Mouse (Mus musculus): ENCODE data around the gene Gpc5. TPM values are rescaled to one million over a fixed set of nuclear protein-coding genes. Genes with fewer than 3 reads are reported as not detected.

The Gpc5 gene
- polyA plus RNA-seq, 1 experiment from 2014 or later: 0.20 TPM

- no peak overlapping the region for H3K9ac ChIP-seq (ENCODE audit: low read length)
- ATAC-seq (ENCODE audit: insufficient read depth, low FRiP score, low TSS enrichment) (no peak), DNase-seq (ENCODE audit: low spot score) (no peak)
- no peak overlapping the region for H3K4me3 ChIP-seq (ENCODE audit: low read depth, low read length)
- H3K9me3 ChIP-seq (ENCODE audit: control insufficient read depth, low read length): no peaks in the 10 kb centered on the region
- H3K36me3 ChIP-seq (ENCODE audit: control insufficient read depth, insufficient read depth, low read length): no peaks in the 10 kb centered on the region
- H3K27me3 ChIP-seq (ENCODE audit: control insufficient read depth, insufficient read depth, low read length): no peaks in the 10 kb centered on the region
- no peak overlapping the region for H3K4me2 ChIP-seq (ENCODE audit: low read depth)
- no peak overlapping the region for H3K27ac ChIP-seq (ENCODE audit: low read depth, low read length)
- 86% methylated on average over 2 of the region's 2 CpGs for WGBS
- no peaks in the 10 kb centered on the region for H3K4me1 ChIP-seq (ENCODE audit: control insufficient read depth, insufficient read depth, low read length)
These were observed 161.7 kb downstream of the Gpc5 start for GRCm38 (mm10) chr14:115253685-115254084.

GRCm38 (mm10) chr14:115269703-115270402, 177.8 kb downstream of the Gpc5 start:
- ATAC-seq (ENCODE audit: insufficient read depth, low FRiP score, low TSS enrichment) (no peak), DNase-seq (ENCODE audit: low spot score) (no peak)
- Histone ChIP-seq H3K9me3 (ENCODE audit: control insufficient read depth, low read length) (no peaks in the 10 kb centered on the region), H3K27ac (ENCODE audit: low read depth, low read length) (no peak overlapping the region), H3K4me1 (ENCODE audit: control insufficient read depth, insufficient read depth, low read length) (no peaks in the 10 kb centered on the region), H3K9ac (ENCODE audit: low read length) (no peak overlapping the region), H3K4me2 (ENCODE audit: low read depth) (no peak overlapping the region), H3K27me3 (ENCODE audit: control insufficient read depth, insufficient read depth, low read length) (no peaks in the 10 kb centered on the region), H3K4me3 (ENCODE audit: low read depth, low read length) (no peak overlapping the region), H3K36me3 (ENCODE audit: control insufficient read depth, insufficient read depth, low read length) (no peaks in the 10 kb centered on the region)
- WGBS: 87% methylated on average over 6 of the region's 6 CpGs

GRCm38 (mm10) chr14:115270445-115270844, 178.4 kb downstream of the Gpc5 start:
- no peaks in the 10 kb centered on the region for H3K9me3 ChIP-seq (ENCODE audit: control insufficient read depth, low read length)
- no peaks in the 10 kb centered on the region for H3K4me1 ChIP-seq (ENCODE audit: control insufficient read depth, insufficient read depth, low read length)

GRCm38 (mm10) chr14:115282782-115283181, 190.8 kb downstream of the Gpc5 start:
- DNase-seq (ENCODE audit: low spot score): no peak
- no peak overlapping the region for H3K27ac ChIP-seq (ENCODE audit: low read depth, low read length)
- H3K4me1 ChIP-seq (ENCODE audit: control insufficient read depth, insufficient read depth, low read length): no peaks in the 10 kb centered on the region
- no peaks in the 10 kb centered on the region for H3K36me3 ChIP-seq (ENCODE audit: control insufficient read depth, insufficient read depth, low read length)
- H3K9me3 ChIP-seq (ENCODE audit: control insufficient read depth, low read length): no peaks in the 10 kb centered on the region
- H3K4me2 ChIP-seq (ENCODE audit: low read depth): no peak overlapping the region
- no peak overlapping the region for H3K9ac ChIP-seq (ENCODE audit: low read length)
- ATAC-seq (ENCODE audit: insufficient read depth, low FRiP score, low TSS enrichment): no peak
- no peak overlapping the region for H3K4me3 ChIP-seq (ENCODE audit: low read depth, low read length)
- no peaks in the 10 kb centered on the region for H3K27me3 ChIP-seq (ENCODE audit: control insufficient read depth, insufficient read depth, low read length)

More at GRCm38 (mm10) chr14:115270445-115270844, 178.4 kb downstream of the Gpc5 start:
- H3K27me3 ChIP-seq (ENCODE audit: control insufficient read depth, insufficient read depth, low read length): no peaks in the 10 kb centered on the region
- DNase-seq (ENCODE audit: low spot score): no peak
- H3K4me3 ChIP-seq (ENCODE audit: low read depth, low read length): no peak overlapping the region
- H3K27ac ChIP-seq (ENCODE audit: low read depth, low read length): no peak overlapping the region
- H3K4me2 ChIP-seq (ENCODE audit: low read depth): no peak overlapping the region
- 78% methylated on average over 6 of the region's 6 CpGs for WGBS
- H3K9ac ChIP-seq (ENCODE audit: low read length): no peak overlapping the region
- ATAC-seq (ENCODE audit: insufficient read depth, low FRiP score, low TSS enrichment): no peak
- no peaks in the 10 kb centered on the region for H3K36me3 ChIP-seq (ENCODE audit: control insufficient read depth, insufficient read depth, low read length)

- Histone ChIP-seq H3K27me3 (ENCODE audit: control insufficient read depth, insufficient read depth, low read length) (no peaks in the 10 kb centered on the region), H3K36me3 (ENCODE audit: control insufficient read depth, insufficient read depth, low read length) (no peaks in the 10 kb centered on the region), H3K4me2 (ENCODE audit: low read depth) (no peak overlapping the region), H3K4me1 (ENCODE audit: control insufficient read depth, insufficient read depth, low read length) (no peaks in the 10 kb centered on the region), H3K9me3 (ENCODE audit: control insufficient read depth, low read length) (no peaks in the 10 kb centered on the region), H3K9ac (ENCODE audit: low read length) (no peak overlapping the region), H3K27ac (ENCODE audit: low read depth, low read length) (no peak overlapping the region), H3K4me3 (ENCODE audit: low read depth, low read length) (no peak overlapping the region)
- DNase-seq (ENCODE audit: low spot score) (no peak), ATAC-seq (ENCODE audit: insufficient read depth, low FRiP score, low TSS enrichment) (no peak)
- WGBS: 94% methylated on average over 2 of the region's 2 CpGs
These were observed 232.2 kb downstream of the Gpc5 start for GRCm38 (mm10) chr14:115324247-115324646.

- 63% methylated on average over 5 of the region's 5 CpGs for WGBS
- Histone ChIP-seq H3K36me3 (ENCODE audit: control insufficient read depth, insufficient read depth, low read length) (no peaks in the 10 kb centered on the region), H3K4me2 (ENCODE audit: low read depth) (no peak overlapping the region), H3K9ac (ENCODE audit: low read length) (no peak overlapping the region), H3K27ac (ENCODE audit: low read depth, low read length) (no peak overlapping the region), H3K9me3 (ENCODE audit: control insufficient read depth, low read length) (no peaks in the 10 kb centered on the region), H3K4me3 (ENCODE audit: low read depth, low read length) (no peak overlapping the region), H3K27me3 (ENCODE audit: control insufficient read depth, insufficient read depth, low read length) (no peaks in the 10 kb centered on the region), H3K4me1 (ENCODE audit: control insufficient read depth, insufficient read depth, low read length) (no peaks in the 10 kb centered on the region)
- ATAC-seq (ENCODE audit: insufficient read depth, low FRiP score, low TSS enrichment): no peak
- no peak for DNase-seq (ENCODE audit: low spot score)
These were observed 234.4 kb downstream of the Gpc5 start for GRCm38 (mm10) chr14:115326426-115326825.

GRCm38 (mm10) chr14:115339084-115339483, 247.1 kb downstream of the Gpc5 start:
- H3K9ac ChIP-seq (ENCODE audit: low read length): no peak overlapping the region
- no peaks in the 10 kb centered on the region for H3K27me3 ChIP-seq (ENCODE audit: control insufficient read depth, insufficient read depth, low read length)
- H3K9me3 ChIP-seq (ENCODE audit: control insufficient read depth, low read length): no peaks in the 10 kb centered on the region
- ATAC-seq (ENCODE audit: insufficient read depth, low FRiP score, low TSS enrichment) (no peak), DNase-seq (ENCODE audit: low spot score) (no peak)
- no peaks in the 10 kb centered on the region for H3K4me1 ChIP-seq (ENCODE audit: control insufficient read depth, insufficient read depth, low read length)
- 84% methylated on average over 3 of the region's 3 CpGs for WGBS
- H3K27ac ChIP-seq (ENCODE audit: low read depth, low read length): no peak overlapping the region
- no peak overlapping the region for H3K4me2 ChIP-seq (ENCODE audit: low read depth)
- H3K36me3 ChIP-seq (ENCODE audit: control insufficient read depth, insufficient read depth, low read length): no peaks in the 10 kb centered on the region
- no peak overlapping the region for H3K4me3 ChIP-seq (ENCODE audit: low read depth, low read length)

GRCm38 (mm10) chr14:115342597-115342996, 250.6 kb downstream of the Gpc5 start:
- no peak for DNase-seq (ENCODE audit: low spot score)
- Histone ChIP-seq H3K27me3 (ENCODE audit: control insufficient read depth, insufficient read depth, low read length) (no peaks in the 10 kb centered on the region), H3K9ac (ENCODE audit: low read length) (no peak overlapping the region), H3K27ac (ENCODE audit: low read depth, low read length) (no peak overlapping the region), H3K9me3 (ENCODE audit: control insufficient read depth, low read length) (no peaks in the 10 kb centered on the region), H3K4me1 (ENCODE audit: control insufficient read depth, insufficient read depth, low read length) (no peaks in the 10 kb centered on the region), H3K4me2 (ENCODE audit: low read depth) (no peak overlapping the region), H3K4me3 (ENCODE audit: low read depth, low read length) (no peak overlapping the region), H3K36me3 (ENCODE audit: control insufficient read depth, insufficient read depth, low read length) (no peaks in the 10 kb centered on the region)
- no peak for ATAC-seq (ENCODE audit: insufficient read depth, low FRiP score, low TSS enrichment)
- WGBS: 83% methylated on average over 2 of the region's 2 CpGs

- DNase-seq (ENCODE audit: low spot score): no peak
- WGBS: 83% methylated on average over 3 of the region's 3 CpGs
- no peak overlapping the region for H3K4me2 ChIP-seq (ENCODE audit: low read depth)
- H3K36me3 ChIP-seq (ENCODE audit: control insufficient read depth, insufficient read depth, low read length): no peaks in the 10 kb centered on the region
- no peak for ATAC-seq (ENCODE audit: insufficient read depth, low FRiP score, low TSS enrichment)
- H3K4me3 ChIP-seq (ENCODE audit: low read depth, low read length): no peak overlapping the region
- H3K27me3 ChIP-seq (ENCODE audit: control insufficient read depth, insufficient read depth, low read length): no peaks in the 10 kb centered on the region
- no peaks in the 10 kb centered on the region for H3K9me3 ChIP-seq (ENCODE audit: control insufficient read depth, low read length)
- H3K27ac ChIP-seq (ENCODE audit: low read depth, low read length): no peak overlapping the region
- no peak overlapping the region for H3K9ac ChIP-seq (ENCODE audit: low read length)
- no peaks in the 10 kb centered on the region for H3K4me1 ChIP-seq (ENCODE audit: control insufficient read depth, insufficient read depth, low read length)
These were observed 257.4 kb downstream of the Gpc5 start for GRCm38 (mm10) chr14:115349448-115349847.

Measured in neural tube, embryonic 11.5 days (tissue).